Mouse (Mus musculus): ENCODE data around the gene Tmem59l.

Tmem59l gene

DNA sequence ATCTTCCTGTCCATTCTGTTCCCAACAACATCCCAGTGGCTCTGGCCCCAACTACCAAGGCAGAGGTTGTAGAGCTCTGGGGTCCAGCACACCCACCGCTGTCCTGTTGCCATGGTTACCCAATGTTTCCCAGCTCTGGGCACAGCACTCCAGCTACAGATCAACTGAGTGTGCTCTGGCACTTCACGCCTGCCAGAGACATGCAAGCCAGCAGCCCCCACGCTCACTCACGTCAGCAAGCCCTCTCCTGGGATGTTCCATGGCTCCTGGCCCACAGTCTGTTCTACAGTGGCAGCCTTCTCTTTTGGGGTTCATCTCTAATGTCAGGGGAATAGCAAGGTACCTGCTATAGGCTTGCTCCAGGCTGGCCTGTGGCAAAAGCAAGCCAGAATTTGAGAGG is 23.9 kb downstream of the Tmem59l start:
- no peak for DNase-seq (ENCODE audit: inconsistent age in 2 of 2, low spot score in 1 of 2)

DNA sequence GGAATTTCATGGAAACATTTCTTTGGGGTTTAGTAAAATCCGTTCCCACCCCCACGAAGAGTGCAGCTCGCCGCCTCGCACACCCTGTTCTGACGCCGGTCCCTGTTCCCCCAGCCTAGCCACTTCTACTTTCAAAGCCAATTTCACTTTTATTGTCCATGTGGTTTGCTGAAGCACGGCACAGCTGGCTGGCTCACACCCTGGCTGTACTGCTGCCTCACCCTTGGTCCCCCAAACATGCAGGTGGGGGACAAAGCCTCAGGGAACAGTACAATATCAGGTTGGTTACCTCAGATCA is 24.7 kb downstream of the Tmem59l start:
- DNase-seq (ENCODE audit: inconsistent age in 2 of 2, low spot score in 1 of 2): no peak

GRCm38 (mm10) chr8:70461765-70462515 is 25.2 kb downstream of the Tmem59l start:
- peak; percentile 89 to 90 for DNase-seq (ENCODE audit: inconsistent age in 2 of 2, low spot score in 1 of 2)

DNA sequence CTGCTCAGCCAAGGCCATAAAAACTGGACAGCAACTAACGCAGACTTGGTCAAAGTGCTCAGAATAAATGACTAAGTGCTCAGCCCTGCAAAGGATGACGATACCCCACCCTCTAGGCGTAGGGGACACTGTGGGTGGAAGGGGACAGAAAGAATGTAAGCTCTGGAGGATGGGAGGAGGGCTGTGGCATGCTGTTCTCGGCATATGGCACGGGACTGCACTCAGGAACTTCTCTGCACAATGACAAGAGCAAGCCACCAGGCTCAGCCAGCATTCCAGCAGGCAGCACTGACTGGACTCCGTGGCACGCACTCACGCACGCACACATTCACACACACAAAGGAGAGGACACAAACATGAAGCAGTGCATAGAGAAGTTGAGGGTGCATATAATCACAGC is 26.6 kb downstream of the Tmem59l start:
- no peak for DNase-seq (ENCODE audit: inconsistent age in 2 of 2, low spot score in 1 of 2)

- peak in 1 of 2 experiments; percentile 73 for DNase-seq (ENCODE audit: inconsistent age in 2 of 2, low spot score in 1 of 2)
Measured at GRCm38 (mm10) chr8:70460199-70460598, 27.0 kb downstream of the Tmem59l start.

GRCm38 (mm10) chr8:70459636-70460035 is 27.5 kb downstream of the Tmem59l start:
- no peak for DNase-seq (ENCODE audit: inconsistent age in 2 of 2, low spot score in 1 of 2)

DNA sequence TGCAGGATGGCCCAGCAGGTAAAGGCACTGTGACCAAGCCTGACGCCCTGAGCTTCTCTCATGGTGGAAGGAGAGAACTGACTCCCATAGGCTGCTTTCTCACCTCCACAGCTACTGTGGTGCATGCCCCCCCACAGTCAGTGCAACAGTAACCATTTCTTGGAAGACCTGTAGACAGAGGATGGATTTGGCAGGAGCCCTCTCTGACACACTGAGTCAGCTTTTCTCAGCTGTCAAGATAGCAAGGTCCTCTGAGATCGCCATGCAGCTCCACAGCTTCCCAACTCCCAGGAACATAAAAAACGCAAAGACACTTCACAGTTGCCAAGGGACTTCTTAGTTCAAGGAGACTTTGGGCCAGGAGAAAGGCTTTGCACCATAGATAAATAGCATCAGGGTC is 28.7 kb downstream of the Tmem59l start:
- peak; percentile 59 to 86 for DNase-seq (ENCODE audit: inconsistent age in 2 of 2, low spot score in 1 of 2)

- DNase-seq (ENCODE audit: inconsistent age in 2 of 2, low spot score in 1 of 2): no peak
Measured at GRCm38 (mm10) chr8:70457882-70458281, 29.3 kb downstream of the Tmem59l start.

- peak; percentile 78 to 88 for DNase-seq (ENCODE audit: inconsistent age in 2 of 2, low spot score in 1 of 2)
Measured at GRCm38 (mm10) chr8:70456996-70457395, 30.2 kb downstream of the Tmem59l start.

- DNase-seq (ENCODE audit: inconsistent age in 2 of 2, low spot score in 1 of 2): no peak
Measured at GRCm38 (mm10) chr8:70453852-70454251, 33.3 kb downstream of the Tmem59l start.

DNA sequence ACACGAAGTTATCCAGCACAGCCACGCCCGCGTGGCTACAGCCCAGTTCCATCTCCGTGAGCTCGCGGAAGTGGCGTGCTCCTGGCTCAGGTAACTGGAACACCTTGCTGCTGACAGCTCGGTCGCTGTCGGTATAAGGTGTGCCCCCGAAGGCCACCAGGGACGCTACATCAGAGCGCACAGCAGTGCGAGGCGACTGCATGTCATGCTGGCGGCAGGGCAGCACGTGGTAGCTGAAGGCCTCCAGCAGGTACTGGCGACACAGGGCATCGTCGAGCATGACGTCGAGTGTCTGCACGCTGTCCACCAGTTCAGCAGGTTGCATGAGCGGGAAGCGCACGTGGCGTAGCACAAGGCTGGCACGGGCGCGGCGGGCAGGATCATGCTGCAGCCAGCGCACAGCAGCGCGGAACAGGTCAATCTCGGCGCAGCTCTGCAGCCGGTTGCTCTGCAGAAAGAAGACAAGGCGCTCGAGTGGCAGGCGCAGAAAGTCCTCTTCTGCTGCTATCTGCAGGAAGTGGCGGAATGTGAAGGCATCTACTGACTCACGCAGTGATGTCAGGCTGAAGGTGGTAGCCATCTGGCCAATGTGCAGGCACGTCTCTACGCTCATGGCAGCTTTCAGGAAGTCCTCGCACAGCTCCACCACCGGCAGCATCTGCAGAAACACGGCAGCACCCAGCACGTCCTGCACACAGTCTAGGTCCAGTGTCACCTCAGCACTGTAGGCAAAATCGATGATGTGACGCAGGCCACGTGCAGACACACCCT is 34.8 kb downstream of the Tmem59l start:
- no peak for DNase-seq (ENCODE audit: inconsistent age in 2 of 2, low spot score in 1 of 2)

DNA sequence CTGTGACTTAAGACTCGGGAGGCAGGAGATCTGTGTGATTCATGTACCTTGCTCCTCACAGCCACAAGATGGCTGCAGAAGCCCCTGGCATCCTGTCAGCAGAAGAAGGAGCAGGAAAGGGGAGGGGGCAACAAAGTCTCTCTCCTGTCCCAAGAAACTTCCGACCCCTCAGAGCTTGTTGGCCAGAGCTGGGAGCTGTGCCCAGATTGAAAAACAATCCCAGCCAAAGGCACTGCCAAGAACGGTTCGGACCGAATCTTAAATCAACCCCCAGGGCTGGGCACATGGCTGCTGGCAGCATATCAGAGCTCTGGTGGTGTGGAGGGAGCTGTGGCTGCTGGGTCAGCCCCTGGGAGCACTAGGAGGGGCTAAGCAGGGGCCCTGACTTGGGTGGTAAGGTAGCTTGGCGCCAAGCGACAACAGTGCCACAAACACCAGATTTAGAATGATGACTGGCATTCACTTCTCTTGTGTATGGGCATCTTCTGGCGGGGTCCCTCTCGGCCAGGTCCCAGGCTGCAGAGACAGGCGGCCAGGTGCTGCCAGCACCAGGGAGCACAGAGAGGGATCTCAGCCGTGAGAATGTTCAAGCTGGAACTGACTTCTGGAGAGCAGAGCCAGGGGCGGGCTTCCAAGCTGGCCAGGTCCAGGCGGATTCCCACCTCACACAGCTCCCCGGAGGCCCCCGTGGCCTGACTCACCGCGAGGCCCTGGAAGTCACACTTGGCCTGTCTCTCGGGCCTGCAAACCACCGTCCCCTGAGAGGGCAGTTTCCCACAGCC is 39.3 kb downstream of the Tmem59l start:
- DNase-seq (ENCODE audit: inconsistent age in 2 of 2, low spot score in 1 of 2): peak; percentile 45 to 69

- DNase-seq (ENCODE audit: inconsistent age in 2 of 2, low spot score in 1 of 2): peak in 1 of 2 experiments; percentile 66
Measured at GRCm38 (mm10) chr8:70445988-70446387, 41.2 kb downstream of the Tmem59l start.

- DNase-seq (ENCODE audit: inconsistent age in 2 of 2, low spot score in 1 of 2): no peak
Measured at GRCm38 (mm10) chr8:70443326-70443725, 43.8 kb downstream of the Tmem59l start.

DNA sequence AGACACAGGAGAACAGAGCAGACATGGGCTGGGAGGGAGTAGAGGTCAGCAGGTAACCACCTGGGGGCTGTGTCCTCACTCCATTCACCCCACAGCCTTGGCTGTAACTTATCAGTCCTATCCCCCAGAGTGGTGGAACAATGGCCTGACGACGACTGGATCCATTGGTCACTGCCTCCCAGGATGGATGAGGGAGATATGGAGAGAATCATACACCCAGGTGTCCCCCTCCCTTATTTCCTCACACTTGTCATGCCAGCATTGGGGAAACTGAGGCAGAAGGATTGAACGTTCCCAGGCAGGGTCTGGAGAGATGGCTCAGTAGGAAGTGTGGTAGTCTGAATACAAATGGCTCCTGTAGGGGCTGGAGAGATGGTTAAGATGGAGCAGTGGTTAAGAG is 45.6 kb downstream of the Tmem59l start:
- no peak for DNase-seq (ENCODE audit: inconsistent age in 2 of 2, low spot score in 1 of 2)

GRCm38 (mm10) chr8:70440246-70440645 is 46.9 kb downstream of the Tmem59l start:
- DNase-seq (ENCODE audit: inconsistent age in 2 of 2, low spot score in 1 of 2): no peak

DNA sequence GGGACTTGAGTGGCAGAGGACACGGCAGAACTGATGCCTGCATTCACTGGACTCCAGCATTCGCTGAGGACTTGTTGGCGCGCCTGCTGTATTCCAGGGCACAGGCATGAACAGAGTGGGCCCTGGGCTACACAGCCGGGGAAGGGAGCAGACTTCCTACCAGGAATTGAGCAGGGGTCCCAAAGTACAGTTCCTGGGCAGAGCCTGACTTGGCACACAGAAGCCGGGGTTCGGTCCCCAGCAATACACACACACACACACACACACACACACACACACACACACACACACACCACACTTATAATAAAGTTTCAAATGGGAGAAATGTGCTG is 47.3 kb downstream of the Tmem59l start:
- no peak for DNase-seq (ENCODE audit: inconsistent age in 2 of 2, low spot score in 1 of 2)

DNA sequence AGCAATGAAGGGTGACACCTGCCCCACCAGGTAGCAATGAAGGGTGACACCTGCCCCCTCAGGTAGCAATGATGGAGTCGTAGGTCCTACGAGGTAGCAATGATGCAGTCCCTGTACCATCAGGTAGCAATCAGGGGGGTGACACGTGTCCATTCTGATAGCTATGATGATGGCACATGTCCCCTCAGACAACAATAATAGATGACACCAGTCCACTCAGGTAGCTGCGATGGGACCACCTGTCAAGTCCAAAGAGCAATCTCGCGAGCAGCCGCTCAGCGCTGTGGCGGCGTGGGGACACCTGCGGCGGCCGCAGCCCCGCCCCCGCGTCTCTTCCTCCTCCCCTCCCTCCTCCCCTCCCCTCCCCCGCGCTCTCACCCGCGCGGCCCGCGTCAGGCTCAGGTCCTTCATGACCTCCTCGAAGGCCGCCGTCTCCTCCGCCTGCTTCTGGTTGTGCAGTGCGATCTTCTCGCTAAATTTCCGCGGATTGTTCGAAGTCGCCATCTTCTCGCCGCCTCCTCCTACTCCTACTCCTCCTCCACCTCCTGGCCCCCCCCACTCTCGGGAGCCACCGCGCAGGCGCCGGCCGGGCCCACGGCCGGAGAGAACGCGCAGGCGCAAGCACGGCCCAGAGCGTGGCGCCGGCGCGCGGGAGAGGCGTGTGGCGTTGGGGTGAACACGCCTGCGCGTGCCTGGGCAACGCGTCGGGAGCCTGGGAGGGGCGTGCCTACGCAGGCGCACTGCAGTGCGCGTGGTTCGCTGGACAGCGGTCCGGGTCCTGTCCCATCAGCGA is 47.9 kb downstream of the Tmem59l start, which contains the start of gene Crtc1:
TSS of gene Crtc1 (minus strand) at position 525 of the 793 bp plus-strand sequence.
- DNase-seq (ENCODE audit: inconsistent age in 2 of 2, low spot score in 1 of 2): peak; percentile 99

- DNase-seq (ENCODE audit: inconsistent age in 2 of 2, low spot score in 1 of 2): no peak
Measured at GRCm38 (mm10) chr8:70438423-70438822, 48.7 kb downstream of the Tmem59l start.

- no peak for DNase-seq (ENCODE audit: inconsistent age in 2 of 2, low spot score in 1 of 2)
Measured at GRCm38 (mm10) chr8:70435156-70435555, 52.0 kb downstream of the Tmem59l start.

Data from adrenal gland, adult (tissue).